Mouse (Mus musculus) C2C12 (cell line): Measurements from ENCODE around the gene Zfp692.

Experiments
- CEBPB ChIP-seq: IDR thresholded peaks from one replicate; pipeline ENCODE4 v1.6.1; 2011; ENCODE audit warnings: low read depth, mild to moderate bottlenecking, control low read depth, moderate library complexity
- CTCF ChIP-seq: IDR thresholded peaks from one replicate; pipeline ENCODE4 v1.5.1; 2011; ENCODE audit not compliant: control insufficient read depth, insufficient read depth, insufficient read length
- MAX ChIP-seq: IDR thresholded peaks from one replicate; pipeline ENCODE4 v1.6.1; 2011; ENCODE audit warnings: mild to moderate bottlenecking, control low read depth
- USF1 ChIP-seq: IDR thresholded peaks from one replicate; pipeline ENCODE4 v1.6.1; 2011; ENCODE audit warnings: low read depth, mild to moderate bottlenecking, control low read depth, moderate library complexity

GRCm38 (mm10) chr11:58301057-58301456 is 5.8 kb upstream of the Zfp692 start:
- TF ChIP-seq CTCF (no peak), USF1 (no peak), MAX (no peak), CEBPB (no peak)
